Mouse (Mus musculus) CH12.LX (cell line): ENCODE data around the gene Cavin4. TPM values are rescaled to one million over a fixed set of nuclear protein-coding genes. Genes with fewer than 3 reads are reported as not detected.

Source experiments
- DNase-seq: peaks from one replicate; pipeline ENCODE4 v3.0.0-alpha.2; 2013; ENCODE audit errors: extremely low read depth
- H3K27ac ChIP-seq: 2 replicates; pipeline ENCODE4 v1.5.1; 2012; ENCODE audit warnings: low read depth, mild to moderate bottlenecking, control low read depth, moderate library complexity; ENCODE audit not compliant: insufficient read depth
- H3K27me3 ChIP-seq: replicated peaks from 2 replicates; pipeline ENCODE3; 2012; ENCODE audit warnings: inconsistent platforms
- H3K36me3 ChIP-seq, 2 experiments: replicated peaks in 1 of 2; 2 replicates each; pipeline versions ENCODE3 to v1.6.1; 2012; ENCODE audit warnings: inconsistent platforms in 1 of 2, low read length in 1 of 2, mild to moderate bottlenecking in 1 of 2, mixed read lengths in 1 of 2, moderate library complexity in 1 of 2; ENCODE audit not compliant: control insufficient read depth in 1 of 2, insufficient read depth in 1 of 2
- H3K4me1 ChIP-seq, 2 experiments: 2 replicates each; pipeline ENCODE4 v1.6.1; 2012; ENCODE audit warnings: inconsistent platforms in 1 of 2, moderate library complexity in 1 of 2; ENCODE audit not compliant: insufficient read depth in 2 of 2, control insufficient read depth in 1 of 2
- H3K4me2 ChIP-seq: 2 replicates; pipeline ENCODE4 v1.6.1; 2012; ENCODE audit warnings: low read depth, mild to moderate bottlenecking, control low read depth; ENCODE audit not compliant: poor library complexity, insufficient read depth, severe bottlenecking
- H3K4me3 ChIP-seq, 3 experiments: fragments of 150-350 bp in 1 of 3; sonication (generic) in 1 of 3; replicated peaks in 1 of 3; 2 replicates each; pipeline versions ENCODE3 to v1.5.1; 2011 to 2012; ENCODE audit warnings: low read depth in 2 of 3, low read length in 2 of 3, mild to moderate bottlenecking in 2 of 3, moderate library complexity in 2 of 3, control low read depth in 1 of 3, improper control_type of control experiment in 1 of 3, inconsistent platforms in 1 of 3, mixed read lengths in 1 of 3; ENCODE audit not compliant: poor library complexity in 1 of 3
- H3K79me2 ChIP-seq: replicated peaks from 2 replicates; pipeline ENCODE4 v1.6.1; 2012; ENCODE audit warnings: mild to moderate bottlenecking, moderate library complexity; ENCODE audit not compliant: control insufficient read depth, poor library complexity, insufficient read depth, severe bottlenecking; ENCODE audit errors: extremely low read depth
- H3K9ac ChIP-seq: 2 replicates; pipeline ENCODE4 v1.6.1; 2012; ENCODE audit warnings: low read depth, mild to moderate bottlenecking, control low read depth, moderate library complexity; ENCODE audit not compliant: insufficient read depth
- H3K9me3 ChIP-seq: replicated peaks from 2 replicates; pipeline ENCODE3; 2012; ENCODE audit warnings: low read length, inconsistent platforms, mixed read lengths
- BHLHE40 ChIP-seq: IDR thresholded peaks from 2 replicates; pipeline ENCODE4 v1.6.1; 2011; ENCODE audit warnings: mild to moderate bottlenecking, low read depth, low read length, improper control_type of control experiment
- CHD1 ChIP-seq: IDR thresholded peaks from 2 replicates; pipeline ENCODE4 v1.6.1; 2012; ENCODE audit warnings: low read depth, low read length, improper control_type of control experiment, inconsistent platforms
- CHD2 ChIP-seq: IDR thresholded peaks from 2 replicates; pipeline ENCODE4 v1.6.1; 2011; ENCODE audit warnings: low read length, improper control_type of control experiment
- E2F4 ChIP-seq: IDR thresholded peaks from 2 replicates; pipeline ENCODE4 v1.6.1; 2011; ENCODE audit warnings: low read depth, low read length, improper control_type of control experiment; ENCODE audit not compliant: insufficient replicate concordance
- ELF1 ChIP-seq: IDR thresholded peaks from 2 replicates; pipeline ENCODE4 v1.6.1; 2014; ENCODE audit warnings: low read depth, mild to moderate bottlenecking, inconsistent platforms, low read length, improper control_type of control experiment
- EP300 ChIP-seq: IDR thresholded peaks from 2 replicates; pipeline ENCODE4 v1.6.1; 2011; ENCODE audit warnings: low read length, improper control_type of control experiment
- HCFC1 ChIP-seq: IDR thresholded peaks from 2 replicates; pipeline ENCODE4 v1.6.1; 2012; ENCODE audit warnings: low read depth, mild to moderate bottlenecking, inconsistent platforms, low read length, improper control_type of control experiment
- IRF4 ChIP-seq: IDR thresholded peaks from 2 replicates; pipeline ENCODE4 v1.6.1; 2014; ENCODE audit warnings: low read depth, mild to moderate bottlenecking, inconsistent platforms, low read length, improper control_type of control experiment
- JUN ChIP-seq: IDR thresholded peaks from 2 replicates; pipeline ENCODE4 v1.6.1; 2011; ENCODE audit warnings: low read depth, mild to moderate bottlenecking, low read length, improper control_type of control experiment, moderate library complexity; ENCODE audit not compliant: insufficient read depth
- JUND ChIP-seq: conservative IDR thresholded peaks from 2 replicates; pipeline ENCODE4 v1.6.1; 2011; ENCODE audit warnings: low read depth, low read length, improper control_type of control experiment
- KAT2A ChIP-seq: IDR thresholded peaks from 2 replicates; pipeline ENCODE4 v1.6.1; 2012; ENCODE audit warnings: low read length, improper control_type of control experiment, inconsistent platforms; ENCODE audit not compliant: insufficient replicate concordance
- MAFK ChIP-seq: IDR thresholded peaks from 2 replicates; pipeline ENCODE4 v1.6.1; 2011; ENCODE audit warnings: low read length, improper control_type of control experiment; ENCODE audit not compliant: insufficient replicate concordance
- MAX ChIP-seq: IDR thresholded peaks from 2 replicates; pipeline ENCODE4 v1.6.1; 2011; ENCODE audit warnings: low read length, improper control_type of control experiment
- MEF2A ChIP-seq: IDR thresholded peaks from 2 replicates; pipeline ENCODE4 v1.6.1; 2014; ENCODE audit warnings: low read depth, mild to moderate bottlenecking, inconsistent platforms, low read length, improper control_type of control experiment, borderline replicate concordance
- NRF1 ChIP-seq: IDR thresholded peaks from 2 replicates; pipeline ENCODE4 v1.6.1; 2014; ENCODE audit warnings: low read depth, mild to moderate bottlenecking, inconsistent platforms, low read length, improper control_type of control experiment, moderate library complexity
- SMC3 ChIP-seq: IDR thresholded peaks from 2 replicates; pipeline ENCODE4 v1.6.1; 2011; ENCODE audit warnings: low read depth, low read length, improper control_type of control experiment
- TBP ChIP-seq: conservative IDR thresholded peaks from 2 replicates; pipeline ENCODE4 v1.6.1; 2011; ENCODE audit warnings: low read depth, low read length, improper control_type of control experiment
- TCF12 ChIP-seq: IDR thresholded peaks from 2 replicates; pipeline ENCODE4 v1.6.1; 2014; ENCODE audit warnings: low read depth, mild to moderate bottlenecking, inconsistent platforms, low read length, improper control_type of control experiment
- UBTF ChIP-seq: IDR thresholded peaks from 2 replicates; pipeline ENCODE4 v1.6.1; 2012; ENCODE audit warnings: low read depth, mild to moderate bottlenecking, inconsistent platforms, low read length, improper control_type of control experiment, moderate library complexity
- USF1 ChIP-seq: IDR thresholded peaks from 2 replicates; pipeline ENCODE4 v1.6.1; 2014; ENCODE audit warnings: low read depth, mild to moderate bottlenecking, inconsistent platforms, low read length, improper control_type of control experiment
- USF2 ChIP-seq: conservative IDR thresholded peaks from 2 replicates; pipeline ENCODE4 v1.6.1; 2011; ENCODE audit warnings: low read depth, low read length, improper control_type of control experiment
- ZC3H11A ChIP-seq: IDR thresholded peaks from 2 replicates; pipeline ENCODE4 v1.6.1; 2012; ENCODE audit warnings: low read depth, mild to moderate bottlenecking, inconsistent platforms, low read length, improper control_type of control experiment
- ZNF384 ChIP-seq: IDR thresholded peaks from 2 replicates; pipeline ENCODE4 v1.6.1; 2012; ENCODE audit warnings: low read depth, low read length, improper control_type of control experiment, inconsistent platforms
- dilution Hi-C: fragments of 300-500 bp; cut with MboI; formaldehyde crosslinking; loops from 2 replicates; pipeline ENCODE4 v1.14.3; 2020; ENCODE audit warnings: low sequenced_read_pairs; ENCODE audit not compliant: extremely low pct_unique_long_range_greater_than_20kb, extremely low pct_ligation_motif_present
- in situ Hi-C: fragments of 300-500 bp; cut with MboI; formaldehyde crosslinking; loops from 3 replicates; pipeline ENCODE4 v1.14.3; 2019; ENCODE audit warnings: low sequenced_read_pairs, low pct_ligation_motif_present, low pct_unique_long_range_greater_than_20kb, mixed read lengths
- polyA plus RNA-seq: library from polyadenylated mRNA; unstranded; fragments of >175 nt; gene quantifications from 2 replicates; pipeline ENCODE4 v1.2.1, GENCODE M21; 2012; ENCODE audit warnings: low read depth; ENCODE audit not compliant: insufficient read length
- total RNA-seq, 2 experiments: library from RNA; depleted of rRNA; stranded (reverse); fragments of 300-350 nt in 1 of 2; fragments of >200 nt in 1 of 2; gene quantifications; 2 replicates each; pipeline ENCODE4 v1.2.3; 2012 to 2014

Cavin4 gene
- total and polyA plus RNA-seq, 3 experiments: 0.13 to 0.26 (median 0.24) TPM

- TF ChIP-seq NRF1 (no peak), USF2 (no peak), EP300 (no peak)
- TF ChIP-seq, all 38 proteins: peak for 0
- H3K27me3 ChIP-seq: no peaks in the 10 kb centered on the region
- peaks cover 6 to 64% of the 10 kb centered on the region in 2 experiments for H3K36me3 ChIP-seq
- dilution Hi-C loops (no loop called here), in situ Hi-C loops (no loop called here)
- no peaks in the 10 kb centered on the region for H3K4me1 ChIP-seq
- H3K9ac ChIP-seq: no peak overlapping the region
- H3K4me3 ChIP-seq: no peak overlapping the region
- no peak for DNase-seq
- H3K4me2 ChIP-seq: no peak overlapping the region
- H3K9me3 ChIP-seq: no peaks in the 10 kb centered on the region
- no peak overlapping the region for H3K27ac ChIP-seq
- no peaks in the 10 kb centered on the region for H3K79me2 ChIP-seq
Measured at GRCm38 (mm10) chr4:48656530-48656929, 6.8 kb upstream of the Cavin4 start.

GRCm38 (mm10) chr4:48660144-48660543 lies 3.2 kb upstream of the Cavin4 start:
- H3K4me3 ChIP-seq: no peak overlapping the region
- in situ Hi-C loops: no loop called here
- no peaks in the 10 kb centered on the region for H3K4me1 ChIP-seq
- H3K9me3 ChIP-seq: no peaks in the 10 kb centered on the region
- H3K9ac ChIP-seq: no peak overlapping the region
- peaks cover 7 to 52% of the 10 kb centered on the region in 2 experiments for H3K36me3 ChIP-seq
- no peak overlapping the region for H3K4me2 ChIP-seq
- no peak overlapping the region for H3K27ac ChIP-seq
- no peaks in the 10 kb centered on the region for H3K27me3 ChIP-seq
- dilution Hi-C loops: no loop called here
- H3K79me2 ChIP-seq: no peaks in the 10 kb centered on the region
- no peak for DNase-seq
- TF ChIP-seq E2F4 (no peak), IRF4 (no peak), MAFK (no peak), SMC3 (no peak), TBP (no peak), CHD2 (no peak), JUN (no peak), ZC3H11A (no peak), JUND (no peak)
- TF ChIP-seq, all 38 proteins: peak for 0

GRCm38 (mm10) chr4:48660619-48661575 lies 2.4 kb upstream of the Cavin4 start:
- Histone ChIP-seq H3K9ac (no peak overlapping the region), H3K4me1 (no peaks in the 10 kb centered on the region), H3K27me3 (no peaks in the 10 kb centered on the region), H3K4me2 (no peak overlapping the region), H3K4me3 (no peak overlapping the region), H3K9me3 (no peaks in the 10 kb centered on the region), H3K27ac (no peak overlapping the region), H3K36me3 (peaks cover 7 to 53% of the 10 kb centered on the region in 2 experiments), H3K79me2 (no peaks in the 10 kb centered on the region)
- DNase-seq: no peak
- in situ Hi-C loops: no loop called here
- dilution Hi-C loops: no loop called here
- no peak for TF ChIP-seq USF2
- TF ChIP-seq TBP: no peak
- TF ChIP-seq BHLHE40: no peak
- TF ChIP-seq USF1: no peak
- TF ChIP-seq KAT2A: no peak
- TF ChIP-seq EP300: no peak
- no peak for TF ChIP-seq TCF12
- no peak for TF ChIP-seq NRF1
- no peak for TF ChIP-seq IRF4
- TF ChIP-seq SMC3: no peak
- no peak for TF ChIP-seq MAX
- TF ChIP-seq ELF1: no peak
- TF ChIP-seq ZNF384: no peak
- no peak for TF ChIP-seq HCFC1
- no peak for TF ChIP-seq UBTF
- no peak for TF ChIP-seq CHD1
- TF ChIP-seq MEF2A: no peak
